Mouse (Mus musculus) common myeloid progenitor, adult 5-6 weeks (primary cell): Measurements from ENCODE around the gene Odf4. TPM values are rescaled to one million over a fixed set of nuclear protein-coding genes. Genes with fewer than 3 reads are reported as not detected.

Experiments used
- ATAC-seq: replicated peaks from 2 replicates; pipeline ENCODE4 v1.8.0; 2016; ENCODE audit warnings: low read depth, mild to moderate bottlenecking, moderate TSS enrichment, inconsistent platforms; ENCODE audit not compliant: poor library complexity, severe bottlenecking
- total RNA-seq: library from RNA; stranded (forward); fragments of 200-1000, 187-1606 nt; gene quantifications from 2 replicates; pipeline ENCODE4 v1.2.3, GENCODE M21; 2017

The Odf4 gene
- total RNA-seq, 1 experiment from 2014 or later, result not detected

- ATAC-seq, result no peak
These were observed 43.0 kb downstream of the Odf4 start for GRCm38 (mm10) chr11:68883843-68884242.

GRCm38 (mm10) chr11:68882107-68882506 is 44.8 kb downstream of the Odf4 start:
- no peak for ATAC-seq

DNA sequence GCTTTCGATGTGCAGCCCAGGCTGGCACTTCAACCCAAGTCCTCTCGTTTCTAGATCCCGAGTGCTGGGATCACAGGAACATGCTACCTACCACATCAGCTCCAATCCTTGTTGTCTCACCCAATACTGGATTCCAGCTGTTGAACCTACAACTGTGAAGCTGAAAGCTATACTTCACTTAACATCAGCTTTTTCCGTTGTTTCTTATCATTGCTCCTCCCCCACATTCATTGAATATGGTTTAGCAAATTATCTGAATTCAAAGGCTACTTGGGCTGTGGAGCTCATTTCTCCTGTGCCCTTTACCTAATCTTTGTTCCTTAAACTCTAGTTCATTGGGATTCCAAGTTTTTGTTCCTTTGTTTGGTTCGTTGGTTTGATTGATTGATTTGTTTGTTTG is 48.1 kb downstream of the Odf4 start:
- ATAC-seq, result no peak

- peak; percentile 60 for ATAC-seq
These were observed 52.0 kb downstream of the Odf4 start for GRCm38 (mm10) chr11:68874841-68875240.

Other genes starting within 250 kb of the Odf4 start
- gene Myh10, start 235.5 kb downstream of the Odf4 start, total RNA-seq, result 20.8 and 22.3 TPM in 2 replicates
- gene Ndel1, start 55.2 kb downstream of the Odf4 start, total RNA-seq, result 36.8 and 38.4 TPM in 2 replicates
- gene Rnf222, start 38.5 kb downstream of the Odf4 start, total RNA-seq, result 0.23 TPM in 1 of 2 replicates, not detected in the other
- 5,501 and 6,055 TPM in 2 replicates for gene Rpl26, start 25.5 kb downstream of the Odf4 start, total RNA-seq
- gene Arhgef15, start 30.4 kb upstream of the Odf4 start, total RNA-seq, result 0.14 and 1.1 TPM in 2 replicates
- 1.4 and 2.1 TPM in 2 replicates for gene Slc25a35, start 41.0 kb upstream of the Odf4 start, total RNA-seq
- gene Rangrf, start 48.1 kb upstream of the Odf4 start, total RNA-seq, result 36.7 and 39.4 TPM in 2 replicates
- 50.5 and 57.2 TPM in 2 replicates for gene Pfas, start 81.4 kb upstream of the Odf4 start, total RNA-seq
- 18.0 and 30.8 TPM in 2 replicates for gene Ctc1, start 88.8 kb upstream of the Odf4 start, total RNA-seq
- 89.5 and 121 TPM in 2 replicates for gene Aurkb, start 118.6 kb upstream of the Odf4 start, total RNA-seq
- gene Borcs6, start 132.6 kb upstream of the Odf4 start, total RNA-seq, result 4.5 and 5.4 TPM in 2 replicates
- 23.2 and 26.3 TPM in 2 replicates for gene Tmem107, start 143.7 kb upstream of the Odf4 start, total RNA-seq
- gene Vamp2, start 161.4 kb upstream of the Odf4 start, total RNA-seq, result 7.1 and 10.0 TPM in 2 replicates
- gene Per1, start 168.1 kb upstream of the Odf4 start, total RNA-seq, result 9.3 and 16.9 TPM in 2 replicates
- not detected in 2 replicates for gene Hes7, start 193.3 kb upstream of the Odf4 start, total RNA-seq
- gene 9130213A22Rik, start 195.5 kb upstream of the Odf4 start, total RNA-seq, result not detected in 2 replicates
- 6.9 TPM in 1 of 2 replicates, not detected in the other for gene Aloxe3, start 198.8 kb upstream of the Odf4 start, total RNA-seq
- gene Alox12b, start 229.9 kb upstream of the Odf4 start, total RNA-seq, result not detected in 2 replicates